Mouse (Mus musculus) forebrain, embryonic 13.5 days (tissue): ENCODE results near the gene Tcf7l1. TPM values are rescaled to one million over a fixed set of nuclear protein-coding genes. Genes with fewer than 3 reads are reported as not detected.

ENCODE experiments used
- ATAC-seq: fragments of 200-750 bp; cut with Nextera tagmentation; 2 replicates; pipeline ENCODE4 v1.8.0; 2017
- H3K27ac ChIP-seq: fragments of 300-500 bp; sonication (generic); 2 replicates; pipeline ENCODE4 v1.5.1; 2015; ENCODE audit warnings: inconsistent platforms, mild to moderate bottlenecking, moderate library complexity
- H3K27me3 ChIP-seq: fragments of 300-500 bp; sonication (generic); 2 replicates; pipeline ENCODE4 v1.6.1; 2015; ENCODE audit warnings: mild to moderate bottlenecking, inconsistent platforms
- H3K36me3 ChIP-seq: fragments of 300-500 bp; sonication (generic); 2 replicates; pipeline ENCODE4 v1.6.1; 2015; ENCODE audit warnings: mild to moderate bottlenecking, inconsistent platforms; ENCODE audit not compliant: poor library complexity, severe bottlenecking
- H3K4me1 ChIP-seq: fragments of 300-500 bp; sonication (generic); 2 replicates; pipeline ENCODE4 v1.6.1; 2015; ENCODE audit warnings: inconsistent platforms
- H3K4me2 ChIP-seq: fragments of 300-500 bp; sonication (generic); 2 replicates; pipeline ENCODE4 v1.6.1; 2015; ENCODE audit warnings: inconsistent platforms, mild to moderate bottlenecking, moderate library complexity
- H3K4me3 ChIP-seq: fragments of 300-500 bp; sonication (generic); 2 replicates; pipeline ENCODE4 v1.5.1; 2015; ENCODE audit warnings: mild to moderate bottlenecking, inconsistent platforms
- H3K9ac ChIP-seq: fragments of 300-500 bp; sonication (generic); 2 replicates; pipeline ENCODE4 v1.6.1; 2015; ENCODE audit warnings: mild to moderate bottlenecking, inconsistent platforms
- H3K9me3 ChIP-seq: fragments of 300-500 bp; sonication (generic); replicated peaks from 2 replicates; pipeline ENCODE4 v1.6.1; 2016; ENCODE audit warnings: inconsistent platforms
- WGBS: fragments of 180-500 bp; shearing (Covaris S2); methylation state at CpG from one replicate; pipeline ENCODE4 v1.1.7; 2015; 5-methylcytosine and 5-hydroxymethylcytosine counted together
- polyA plus RNA-seq: library from polyadenylated mRNA; unstranded; fragments of >200 nt; fragmentation: Nextera tagmentation; extraction: Ambion mirVana; gene quantifications from 2 replicates; pipeline ENCODE4 v1.2.1, GENCODE M21; 2015

Tcf7l1 gene
- polyA plus RNA-seq, 1 experiment from 2014 or later = 13.8 TPM

- no peaks in the 10 kb centered on the region for H3K9me3 ChIP-seq
- ATAC-seq = no peak
- no peak overlapping the region for H3K27ac ChIP-seq
- no peak overlapping the region for H3K4me2 ChIP-seq
- H3K4me3 ChIP-seq = no peak overlapping the region
- no peak overlapping the region for H3K9ac ChIP-seq
- H3K27me3 ChIP-seq = no peaks in the 10 kb centered on the region
- WGBS = 92% methylated on average over 5 of the region's 5 CpGs
- no peaks in the 10 kb centered on the region for H3K4me1 ChIP-seq
- H3K36me3 ChIP-seq = peaks cover 83% of the 10 kb centered on the region
These were observed 181.4 kb downstream of the Tcf7l1 start for GRCm38 (mm10) chr6:72607676-72608075.

DNA sequence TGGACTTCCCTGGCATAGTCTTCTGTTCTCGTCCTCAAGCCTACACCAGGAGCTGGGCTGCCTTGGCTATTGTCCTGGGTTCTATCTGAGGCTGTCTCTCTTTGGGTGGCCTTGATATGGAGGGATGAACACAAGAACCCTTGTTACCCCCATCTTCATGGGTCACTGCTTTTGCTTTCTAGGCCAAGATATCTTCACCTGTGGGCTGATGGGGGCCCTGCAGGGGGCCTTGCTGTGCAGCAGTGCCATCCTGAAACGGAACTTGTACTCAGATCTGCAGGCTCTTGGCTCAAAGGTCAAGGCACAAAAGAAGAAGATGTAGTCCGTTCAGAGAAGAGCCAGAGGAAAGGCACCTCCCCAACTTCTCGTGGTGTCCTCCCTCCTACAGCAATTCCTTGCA lies 182.0 kb downstream of the Tcf7l1 start:
- Histone ChIP-seq H3K36me3 (peaks cover 80% of the 10 kb centered on the region), H3K4me2 (no peak overlapping the region), H3K4me3 (no peak overlapping the region), H3K9me3 (no peaks in the 10 kb centered on the region), H3K4me1 (no peaks in the 10 kb centered on the region), H3K27me3 (no peaks in the 10 kb centered on the region), H3K27ac (no peak overlapping the region), H3K9ac (no peak overlapping the region)
- no peak for ATAC-seq
- 76% methylated on average over 4 of the region's 4 CpGs for WGBS

- H3K27me3 ChIP-seq = no peaks in the 10 kb centered on the region
- 95% methylated on average over 2 of the region's 2 CpGs for WGBS
These were observed 185.0 kb downstream of the Tcf7l1 start for GRCm38 (mm10) chr6:72604066-72604465.

DNA sequence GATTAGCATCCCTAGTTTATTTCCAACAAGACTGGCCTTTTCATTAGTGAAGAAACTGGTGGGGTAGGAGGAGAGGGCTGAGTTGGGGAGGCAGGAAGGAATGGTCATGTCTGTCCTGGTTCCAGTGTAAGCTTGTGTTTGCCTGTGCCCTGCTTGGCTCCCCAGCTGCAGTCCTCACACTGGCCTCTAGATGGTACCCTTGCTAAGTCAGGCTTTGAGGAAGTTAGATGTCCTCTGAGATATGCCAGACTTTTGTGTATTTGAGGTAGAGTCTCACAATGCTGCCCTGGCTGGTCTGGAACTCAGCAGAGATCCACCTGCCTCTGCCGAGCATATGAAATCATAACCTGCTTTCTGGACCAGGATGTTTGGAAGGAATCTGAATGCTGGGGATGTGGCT lies 187.3 kb downstream of the Tcf7l1 start:
- H3K9me3 ChIP-seq = no peaks in the 10 kb centered on the region
- no peak overlapping the region for H3K27ac ChIP-seq
- no peak overlapping the region for H3K9ac ChIP-seq
- peaks cover 21% of the 10 kb centered on the region for H3K4me1 ChIP-seq
- no peak overlapping the region for H3K4me2 ChIP-seq
- ATAC-seq = no peak
- no peak overlapping the region for H3K4me3 ChIP-seq
- 59% methylated on average over 1 of the region's 1 CpGs for whole genome bisulfite sequencing
- H3K27me3 ChIP-seq = no peaks in the 10 kb centered on the region
- H3K36me3 ChIP-seq = peaks cover 31% of the 10 kb centered on the region

More at GRCm38 (mm10) chr6:72604066-72604465, 185.0 kb downstream of the Tcf7l1 start:
- H3K9me3 ChIP-seq = no peaks in the 10 kb centered on the region
- no peak overlapping the region for H3K9ac ChIP-seq
- peaks cover 4% of the 10 kb centered on the region for H3K4me1 ChIP-seq
- no peak for ATAC-seq
- no peak overlapping the region for H3K4me3 ChIP-seq
- H3K36me3 ChIP-seq = peaks cover 51% of the 10 kb centered on the region
- no peak overlapping the region for H3K27ac ChIP-seq
- no peak overlapping the region for H3K4me2 ChIP-seq

- no peak for ATAC-seq
- WGBS = 85% methylated on average over 12 of the region's 12 CpGs
- H3K4me2 ChIP-seq = no peak overlapping the region
These were observed 188.3 kb downstream of the Tcf7l1 start for GRCm38 (mm10) chr6:72600771-72601170.

DNA sequence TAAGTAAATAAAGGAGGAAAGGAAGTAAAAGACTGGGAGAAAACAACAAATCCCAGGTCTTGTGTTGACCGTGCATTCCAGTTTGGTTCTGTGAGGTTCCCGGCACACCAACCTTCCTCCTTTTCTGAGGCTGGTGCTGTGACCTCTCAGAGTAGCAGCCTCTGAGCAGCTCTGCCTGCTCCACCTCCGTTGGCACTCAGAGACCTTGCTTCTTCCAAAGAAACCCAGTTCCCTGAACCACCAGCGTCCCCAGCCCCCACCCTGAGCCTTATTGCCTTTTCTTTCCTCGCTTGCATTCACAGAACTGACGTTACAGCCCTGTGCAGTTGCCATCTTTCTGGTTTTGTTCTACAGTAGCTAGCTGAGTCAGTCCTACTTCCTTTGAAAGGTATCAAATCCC lies 188.8 kb downstream of the Tcf7l1 start:
- no peak overlapping the region for H3K4me2 ChIP-seq
- 76% methylated on average over 6 of the region's 6 CpGs for WGBS
- no peak overlapping the region for H3K27ac ChIP-seq
- no peaks in the 10 kb centered on the region for H3K27me3 ChIP-seq
- no peak for ATAC-seq
- no peak overlapping the region for H3K4me3 ChIP-seq
- no peaks in the 10 kb centered on the region for H3K9me3 ChIP-seq
- H3K9ac ChIP-seq = no peak overlapping the region
- H3K36me3 ChIP-seq = peaks cover 16% of the 10 kb centered on the region
- H3K4me1 ChIP-seq = peaks cover 21% of the 10 kb centered on the region

More at GRCm38 (mm10) chr6:72600771-72601170, 188.3 kb downstream of the Tcf7l1 start:
- Histone ChIP-seq H3K4me1 (peaks cover 21% of the 10 kb centered on the region), H3K4me3 (no peak overlapping the region), H3K9ac (no peak overlapping the region), H3K27me3 (no peaks in the 10 kb centered on the region), H3K9me3 (no peaks in the 10 kb centered on the region), H3K27ac (no peak overlapping the region), H3K36me3 (peaks cover 21% of the 10 kb centered on the region)

DNA sequence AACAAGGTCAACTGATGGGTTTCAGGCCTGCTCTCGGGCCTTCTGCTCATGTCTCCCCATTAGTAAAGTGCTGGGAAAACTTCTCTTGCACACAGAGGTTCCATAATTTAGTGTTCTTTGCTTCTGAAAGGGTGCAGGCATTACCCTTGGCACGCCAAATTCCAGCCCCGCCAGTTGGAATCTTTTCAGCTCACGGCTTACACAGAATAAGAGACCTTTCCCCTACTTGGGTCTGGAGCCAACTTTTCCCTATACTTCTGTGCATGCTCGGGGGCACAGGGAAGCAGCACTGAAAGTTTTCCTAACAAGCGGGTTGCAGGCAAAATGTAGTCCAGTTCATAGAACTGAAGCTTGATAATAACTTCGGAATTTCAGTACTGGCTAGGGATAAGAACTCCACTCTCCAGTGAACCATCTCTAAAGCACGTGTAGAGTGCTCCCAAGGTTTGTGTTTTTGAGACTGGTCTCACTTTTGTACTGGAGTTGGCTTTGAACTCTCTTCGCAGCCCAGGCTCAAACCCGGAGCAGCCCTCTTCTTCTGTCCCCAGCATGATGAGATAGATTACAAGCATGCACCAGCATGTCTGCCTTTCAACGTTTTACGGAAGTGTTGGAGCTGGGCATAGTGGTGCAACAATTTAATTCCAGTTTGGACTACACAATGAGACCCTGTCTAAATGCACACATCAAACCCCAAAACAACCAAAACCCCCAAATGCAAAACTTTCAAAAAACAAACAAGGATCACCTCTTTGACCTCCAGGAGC lies 190.1 kb downstream of the Tcf7l1 start:
- no peaks in the 10 kb centered on the region for H3K9me3 ChIP-seq
- peak overlapping the region; percentile 51 for H3K4me3 ChIP-seq
- WGBS = 45% methylated on average over 12 of the region's 12 CpGs
- H3K27ac ChIP-seq = peak overlapping the region; percentile 45
- peaks cover 6% of the 10 kb centered on the region; the same call in 1 of the 2 replicates for H3K36me3 ChIP-seq
- H3K9ac ChIP-seq = peak overlapping the region; percentile 65
- ATAC-seq = peak; percentile 37; the same call in 1 of the 2 replicates
- no peaks in the 10 kb centered on the region for H3K27me3 ChIP-seq
- peaks cover 21% of the 10 kb centered on the region for H3K4me1 ChIP-seq
- peak overlapping the region; percentile 74 for H3K4me2 ChIP-seq

GRCm38 (mm10) chr6:72597956-72598753 lies 190.9 kb downstream of the Tcf7l1 start, which contains the start of the genes Elmod3 and Retsat:
TSS of gene Elmod3 (minus strand) at chr6:72598413.
TSS of gene Retsat (plus strand) at chr6:72598475.
- peak within 1 kb of the TSS; percentile 51 for H3K4me3 ChIP-seq
- no peaks in the 10 kb centered on the region for H3K27me3 ChIP-seq
- no peaks in the 10 kb centered on the region for H3K36me3 ChIP-seq
- no peaks in the 10 kb centered on the region for H3K9me3 ChIP-seq
- peak within 1 kb of the TSS; percentile 45 for H3K27ac ChIP-seq
- peak; percentile 94 for ATAC-seq
- peaks cover 21% of the 10 kb centered on the region for H3K4me1 ChIP-seq
- peak within 1 kb of the TSS; percentile 74 for H3K4me2 ChIP-seq
- peak within 1 kb of the TSS; percentile 65 for H3K9ac ChIP-seq
- WGBS = 1% methylated on average over 38 of the region's 38 CpGs

DNA sequence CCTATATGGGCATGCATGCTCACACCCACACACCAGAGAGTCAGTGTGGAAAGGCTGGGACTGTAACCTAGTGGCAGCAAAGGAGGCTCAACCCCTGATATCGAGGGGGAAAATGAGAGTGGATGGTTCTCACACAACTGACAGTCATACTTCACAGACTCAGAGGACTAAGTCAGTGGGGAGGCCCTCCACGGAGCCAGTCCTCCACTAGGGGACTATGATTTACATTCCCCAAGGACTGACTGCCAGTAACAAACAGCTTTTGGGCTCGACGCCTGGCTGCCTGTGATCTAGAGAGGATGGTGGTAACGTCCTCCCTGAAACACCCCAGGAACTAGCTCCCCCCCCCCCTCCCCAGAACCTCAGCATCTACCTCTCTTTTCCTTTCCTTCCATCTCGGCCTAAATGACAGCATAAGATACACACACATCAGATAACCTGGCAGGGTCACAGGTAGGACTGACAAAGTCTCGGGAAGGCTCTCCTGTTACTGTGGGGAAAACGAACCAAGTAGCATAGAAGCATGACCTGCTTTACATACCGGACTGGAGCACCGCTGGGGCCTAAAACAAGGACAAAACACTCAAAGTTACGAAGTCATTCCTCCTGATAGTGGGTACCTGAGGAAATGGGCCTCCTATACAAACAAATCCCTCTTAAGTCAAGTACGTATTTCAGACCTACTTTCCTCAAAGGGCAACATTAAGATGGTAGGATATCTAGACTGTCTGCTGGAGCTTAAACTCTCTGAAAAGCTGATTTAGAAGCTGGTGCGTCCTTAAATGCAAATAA lies 191.8 kb downstream of the Tcf7l1 start:
- 51% methylated on average over 13 of the region's 13 CpGs for WGBS

GRCm38 (mm10) chr6:72593914-72594313 lies 195.1 kb downstream of the Tcf7l1 start:
- Histone ChIP-seq H3K36me3 (peaks cover 4% of the 10 kb centered on the region; the same call in 1 of the 2 replicates), H3K9ac (no peak overlapping the region), H3K27ac (no peak overlapping the region), H3K4me2 (no peak overlapping the region), H3K4me1 (peaks cover 15% of the 10 kb centered on the region), H3K27me3 (no peaks in the 10 kb centered on the region), H3K9me3 (no peaks in the 10 kb centered on the region), H3K4me3 (no peak overlapping the region)
- ATAC-seq = no peak
- 74% methylated on average over 5 of the region's 5 CpGs for WGBS

More for the DNA sequence above, 191.8 kb downstream of the Tcf7l1 start:
- H3K27me3 ChIP-seq = no peaks in the 10 kb centered on the region
- H3K27ac ChIP-seq = no peak overlapping the region
- H3K4me1 ChIP-seq = peaks cover 21% of the 10 kb centered on the region
- peak overlapping the region; percentile 65 for H3K9ac ChIP-seq
- ATAC-seq = no peak
- no peaks in the 10 kb centered on the region for H3K9me3 ChIP-seq
- peak overlapping the region; percentile 51 for H3K4me3 ChIP-seq
- peaks cover 4% of the 10 kb centered on the region; the same call in 1 of the 2 replicates for H3K36me3 ChIP-seq
- H3K4me2 ChIP-seq = peak overlapping the region; percentile 74

- no peaks in the 10 kb centered on the region for H3K9me3 ChIP-seq
- no peaks in the 10 kb centered on the region for H3K27me3 ChIP-seq
- no peak overlapping the region for H3K9ac ChIP-seq
- H3K4me1 ChIP-seq = peaks cover 10% of the 10 kb centered on the region
- no peak for ATAC-seq
- H3K36me3 ChIP-seq = peaks cover 4% of the 10 kb centered on the region; the same call in 1 of the 2 replicates
- WGBS = 79% methylated on average over 6 of the region's 6 CpGs
- no peak overlapping the region for H3K4me3 ChIP-seq
- no peak overlapping the region for H3K27ac ChIP-seq
- no peak overlapping the region for H3K4me2 ChIP-seq
These were observed 195.8 kb downstream of the Tcf7l1 start for GRCm38 (mm10) chr6:72593011-72593803.
